Mouse (Mus musculus) erythroblast, embryonic 14.5 days (primary cell): ENCODE data around the gene Tph1.

Source experiments
- GATA1 ChIP-seq: IDR thresholded peaks from 2 replicates; pipeline ENCODE4 v1.6.1; 2012; ENCODE audit warnings: low read length, inconsistent platforms, mixed read lengths
- TAL1 ChIP-seq: IDR thresholded peaks from 3 replicates; pipeline ENCODE4 v1.6.1; 2012; ENCODE audit warnings: low read length, inconsistent platforms, mixed read lengths

DNA sequence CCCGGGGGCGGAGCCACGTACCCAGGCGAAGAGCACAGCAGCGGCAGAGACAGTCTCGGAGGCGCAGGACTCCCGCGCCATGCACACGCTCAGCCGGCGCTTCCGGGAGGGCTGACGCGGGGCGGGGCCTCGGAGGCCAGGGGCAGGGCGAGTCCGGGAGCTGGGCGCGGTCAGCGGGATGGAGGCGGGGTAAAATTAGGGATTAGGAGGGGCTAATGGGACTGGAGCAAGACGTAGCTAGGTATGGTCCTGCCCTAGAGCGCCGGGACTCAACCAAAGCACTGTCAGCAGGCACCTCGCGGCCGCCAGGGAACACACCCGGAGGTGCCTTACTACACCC lies 32.7 kb downstream of the Tph1 start, which contains the start of gene Sergef:
- TF ChIP-seq TAL1 (no peak), GATA1 (no peak)
